Mouse (Mus musculus) neural tube, embryonic 12.5 days (tissue): Measurements from ENCODE around the gene Amd1. TPM values are rescaled to one million over a fixed set of nuclear protein-coding genes. Genes with fewer than 3 reads are reported as not detected.

ENCODE experiments used
- ATAC-seq: fragments of 200-750 bp; cut with Nextera tagmentation; 2 replicates; pipeline ENCODE4 v1.8.0; 2017; ENCODE audit warnings: low read depth, mild to moderate bottlenecking, moderate TSS enrichment, moderate library complexity; ENCODE audit not compliant: low FRiP score
- H3K27ac ChIP-seq: fragments of 300-500 bp; sonication (generic); 2 replicates; pipeline ENCODE4 v1.5.1; 2016
- H3K27me3 ChIP-seq: fragments of 300-500 bp; sonication (generic); replicated peaks from 2 replicates; pipeline ENCODE4 v1.6.1; 2016; ENCODE audit warnings: mild to moderate bottlenecking
- H3K36me3 ChIP-seq: fragments of 300-500 bp; sonication (generic); 2 replicates; pipeline ENCODE4 v1.6.1; 2016; ENCODE audit warnings: mild to moderate bottlenecking
- H3K4me1 ChIP-seq: fragments of 300-500 bp; sonication (generic); 2 replicates; pipeline ENCODE4 v1.6.1; 2016
- H3K4me2 ChIP-seq: fragments of 300-500 bp; sonication (generic); replicated peaks from 2 replicates; pipeline ENCODE4 v1.6.1; 2016; ENCODE audit warnings: mild to moderate bottlenecking
- H3K4me3 ChIP-seq: fragments of 300-500 bp; sonication (generic); 2 replicates; pipeline ENCODE4 v1.5.1; 2016
- H3K9ac ChIP-seq: fragments of 300-500 bp; sonication (generic); 2 replicates; pipeline ENCODE4 v1.6.1; 2016; ENCODE audit warnings: mild to moderate bottlenecking
- H3K9me3 ChIP-seq: fragments of 300-500 bp; sonication (generic); 2 replicates; pipeline ENCODE4 v1.6.1; 2016; ENCODE audit warnings: mild to moderate bottlenecking
- WGBS: fragments of 180-500 bp; shearing (Covaris S2); methylation state at CpG from one replicate; pipeline ENCODE4 v1.1.7; 2016; 5-methylcytosine and 5-hydroxymethylcytosine counted together
- polyA plus RNA-seq: library from polyadenylated mRNA; unstranded; fragments of >200 nt; fragmentation: Nextera tagmentation; extraction: Ambion mirVana; gene quantifications from 2 replicates; pipeline ENCODE4 v1.2.1, GENCODE M21; 2016

Gene Amd1
- polyA plus RNA-seq, 1 experiment from 2014 or later, result 52.4 TPM

DNA sequence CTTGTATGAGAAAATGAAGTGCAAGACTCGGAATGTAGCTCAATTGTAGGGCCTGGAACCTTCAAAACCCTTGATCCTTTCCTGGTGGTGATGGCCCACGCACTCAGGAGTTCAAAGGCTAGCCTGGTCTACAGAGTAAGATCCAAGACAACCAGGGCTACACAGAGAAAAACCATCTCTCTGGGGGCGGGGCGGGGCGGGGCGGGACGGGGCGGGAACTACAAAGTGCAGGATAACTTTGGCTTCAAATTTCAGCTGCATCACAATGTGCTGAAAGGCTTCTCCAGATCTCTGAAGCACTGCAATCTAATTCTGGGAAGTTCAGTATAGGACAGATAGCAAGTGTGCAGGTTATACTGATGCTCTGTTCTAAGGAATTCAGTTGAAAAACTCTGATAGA, 42.4 kb downstream of the Amd1 start:
- Histone ChIP-seq H3K4me3 (no peak overlapping the region), H3K27ac (no peak overlapping the region), H3K27me3 (no peaks in the 10 kb centered on the region), H3K4me2 (no peak overlapping the region), H3K9ac (no peak overlapping the region), H3K4me1 (no peaks in the 10 kb centered on the region), H3K9me3 (no peaks in the 10 kb centered on the region), H3K36me3 (no peaks in the 10 kb centered on the region)
- 15% methylated on average over 8 of the region's 8 CpGs for WGBS
- no peak for ATAC-seq

- Histone ChIP-seq H3K36me3 (peaks cover 4% of the 10 kb centered on the region; the same call in 1 of the 2 replicates), H3K4me3 (0 out of 2 replicates have a peak overlapping the region, but pooled peaks have one; percentile 17), H3K9me3 (no peaks in the 10 kb centered on the region), H3K9ac (no peak overlapping the region), H3K4me2 (peak overlapping the region; percentile 72), H3K4me1 (no peaks in the 10 kb centered on the region), H3K27ac (no peak overlapping the region; the same call in 1 of the 2 replicates), H3K27me3 (no peaks in the 10 kb centered on the region)
- ATAC-seq, result no peak
- 7% methylated on average over 5 of the region's 5 CpGs for WGBS
Observed at GRCm38 (mm10) chr10:40258976-40259375, 43.0 kb downstream of the Amd1 start.

GRCm38 (mm10) chr10:40258401-40258966, 43.5 kb downstream of the Amd1 start:
- no peaks in the 10 kb centered on the region for H3K4me1 ChIP-seq
- H3K27me3 ChIP-seq, result no peaks in the 10 kb centered on the region
- H3K4me3 ChIP-seq, result peak overlapping the region; percentile 17; the same call in 1 of the 2 replicates
- H3K9ac ChIP-seq, result no peak overlapping the region
- H3K36me3 ChIP-seq, result peaks cover 7% of the 10 kb centered on the region
- 1% methylated on average over 12 of the region's 12 CpGs for WGBS
- peak overlapping the region; percentile 72 for H3K4me2 ChIP-seq
- H3K27ac ChIP-seq, result no peak overlapping the region; the same call in 1 of the 2 replicates
- no peaks in the 10 kb centered on the region for H3K9me3 ChIP-seq
- peak; percentile 67 for ATAC-seq

DNA sequence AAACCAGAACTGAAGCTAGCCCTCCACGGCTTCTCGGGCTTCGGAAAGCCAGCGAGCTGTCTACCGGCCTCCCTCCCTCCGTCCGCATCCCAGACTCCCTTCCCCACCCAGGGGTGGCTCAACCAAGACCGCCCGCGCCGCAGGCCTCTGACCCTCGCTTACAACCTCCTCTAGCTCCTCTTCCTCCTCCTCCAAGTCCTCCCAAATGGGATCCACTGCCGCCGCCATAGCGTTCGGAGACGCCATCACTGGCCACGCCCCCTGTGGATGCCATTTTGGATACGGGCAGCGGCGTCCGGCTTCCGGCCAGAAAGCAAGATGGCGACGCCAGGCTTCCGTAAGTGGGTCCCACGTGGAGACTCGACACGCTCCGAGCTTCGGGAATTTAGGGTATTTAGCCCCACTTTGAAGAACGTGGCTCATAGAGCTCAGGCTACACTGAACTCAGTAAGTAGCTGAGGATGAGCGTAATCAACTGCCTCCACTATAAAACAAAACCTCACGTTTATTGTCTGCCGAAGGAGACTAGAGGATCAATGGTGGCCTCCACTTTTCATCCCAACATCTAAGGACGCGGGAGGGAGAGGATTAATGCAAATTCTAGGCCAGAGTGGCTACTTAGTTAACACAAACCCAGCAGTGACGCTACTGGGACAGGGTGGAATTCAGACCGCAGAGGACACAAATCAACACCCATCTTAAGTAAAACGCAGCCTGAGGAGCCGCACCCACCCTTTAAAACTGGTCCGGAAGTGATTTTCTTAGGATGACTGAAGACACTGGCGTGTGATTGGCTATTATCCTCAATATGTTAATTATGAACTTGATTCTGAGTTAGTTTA, 44.4 kb downstream of the Amd1 start, which contains the start of gene Gtf3c6:
Gene Gtf3c6, minus strand, starts transcription at position 695 of the 842 bp plus-strand sequence.
- Histone ChIP-seq H3K36me3 (peaks cover 16% of the 10 kb centered on the region), H3K9me3 (no peaks in the 10 kb centered on the region), H3K4me2 (peak within 1 kb of the TSS; percentile 72), H3K27me3 (no peaks in the 10 kb centered on the region), H3K4me1 (no peaks in the 10 kb centered on the region), H3K27ac (peak within 1 kb of the TSS; percentile 67; the same call in 1 of the 2 replicates), H3K9ac (peak within 1 kb of the TSS; percentile 84), H3K4me3 (peak within 1 kb of the TSS; percentile 72)
- peak; percentile 76 for ATAC-seq
- WGBS, result under 1% methylated on average over 43 of the region's 43 CpGs

DNA sequence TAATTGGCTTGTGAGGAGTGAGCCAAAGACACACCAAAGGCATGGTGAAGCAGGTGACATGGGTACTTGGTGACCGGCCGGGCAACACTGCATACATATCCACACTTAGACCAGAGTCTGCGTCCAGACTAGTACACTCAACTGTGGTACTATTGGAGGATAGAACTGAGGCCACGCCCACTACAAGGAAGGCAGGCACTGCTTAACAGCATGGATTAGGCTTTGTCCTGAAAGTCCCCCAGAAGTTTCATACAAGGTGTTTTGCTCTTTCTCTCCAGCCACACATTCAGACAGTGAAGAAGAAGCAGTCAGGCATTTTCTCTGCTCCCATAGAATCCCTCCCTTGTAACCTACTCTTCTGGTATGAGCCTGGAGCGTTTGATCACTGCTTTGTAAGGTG, 45.3 kb downstream of the Amd1 start:
- no peaks in the 10 kb centered on the region for H3K9me3 ChIP-seq
- H3K36me3 ChIP-seq, result peaks cover 25% of the 10 kb centered on the region
- WGBS, result 2% methylated on average over 5 of the region's 5 CpGs
- peak; percentile 82 for ATAC-seq
- peak overlapping the region; percentile 84 for H3K9ac ChIP-seq
- H3K4me1 ChIP-seq, result no peaks in the 10 kb centered on the region
- peak overlapping the region; percentile 72 for H3K4me3 ChIP-seq
- H3K27ac ChIP-seq, result no peak overlapping the region
- no peaks in the 10 kb centered on the region for H3K27me3 ChIP-seq
- H3K4me2 ChIP-seq, result peak overlapping the region; percentile 72

DNA sequence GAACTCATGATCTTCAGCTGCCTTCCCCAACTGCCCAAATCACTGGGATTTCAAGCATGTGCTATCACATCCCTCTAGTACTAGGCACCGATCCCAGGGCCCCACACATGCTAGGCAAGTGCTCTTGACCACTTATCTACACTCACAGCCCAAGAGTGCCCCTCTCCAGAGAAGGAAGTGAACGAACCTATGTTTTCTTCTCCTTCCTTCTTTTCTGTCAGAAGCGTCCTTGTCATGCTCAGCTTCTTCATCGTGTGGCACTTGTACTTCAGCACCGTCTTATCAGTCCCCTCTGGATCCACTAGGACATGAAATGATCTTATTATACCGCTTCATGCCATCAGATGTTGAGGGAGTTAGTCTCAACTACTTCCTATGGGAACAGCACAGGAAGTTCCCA, 51.0 kb downstream of the Amd1 start:
- H3K36me3 ChIP-seq, result peaks cover 67% of the 10 kb centered on the region
- WGBS, result 97% methylated on average over 6 of the region's 6 CpGs
- H3K4me2 ChIP-seq, result no peak overlapping the region
- ATAC-seq, result no peak
- H3K4me3 ChIP-seq, result no peak overlapping the region
- no peaks in the 10 kb centered on the region for H3K27me3 ChIP-seq
- no peak overlapping the region for H3K27ac ChIP-seq
- no peaks in the 10 kb centered on the region for H3K9me3 ChIP-seq
- H3K9ac ChIP-seq, result no peak overlapping the region
- peaks cover 7% of the 10 kb centered on the region; the same call in 1 of the 2 replicates for H3K4me1 ChIP-seq

DNA sequence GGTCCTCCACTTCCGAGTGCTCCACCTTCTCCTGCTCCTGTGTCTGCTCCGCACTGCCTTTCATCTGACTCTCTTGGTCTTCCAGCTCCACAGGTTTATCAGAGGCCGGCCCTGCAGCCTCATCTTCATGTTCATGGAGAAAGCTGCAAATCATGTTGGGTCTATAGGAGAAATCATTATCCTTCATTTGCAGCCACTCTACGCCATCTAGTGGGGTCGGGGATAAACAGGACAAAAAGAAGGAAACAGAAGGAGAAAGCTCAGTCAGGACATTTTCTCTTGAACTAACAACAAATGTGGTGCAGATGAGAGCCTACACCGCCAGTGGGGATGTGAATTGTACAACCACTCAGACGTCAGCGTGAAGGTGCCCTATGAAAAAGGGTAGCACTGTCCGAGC, 52.4 kb downstream of the Amd1 start:
- H3K4me1 ChIP-seq, result peaks cover 7% of the 10 kb centered on the region; the same call in 1 of the 2 replicates
- H3K9me3 ChIP-seq, result no peaks in the 10 kb centered on the region
- WGBS, result 91% methylated on average over 9 of the region's 9 CpGs
- no peak for ATAC-seq
- no peak overlapping the region for H3K9ac ChIP-seq
- no peak overlapping the region for H3K4me2 ChIP-seq
- H3K27ac ChIP-seq, result no peak overlapping the region
- H3K4me3 ChIP-seq, result no peak overlapping the region
- peaks cover 67% of the 10 kb centered on the region for H3K36me3 ChIP-seq
- no peaks in the 10 kb centered on the region for H3K27me3 ChIP-seq

DNA sequence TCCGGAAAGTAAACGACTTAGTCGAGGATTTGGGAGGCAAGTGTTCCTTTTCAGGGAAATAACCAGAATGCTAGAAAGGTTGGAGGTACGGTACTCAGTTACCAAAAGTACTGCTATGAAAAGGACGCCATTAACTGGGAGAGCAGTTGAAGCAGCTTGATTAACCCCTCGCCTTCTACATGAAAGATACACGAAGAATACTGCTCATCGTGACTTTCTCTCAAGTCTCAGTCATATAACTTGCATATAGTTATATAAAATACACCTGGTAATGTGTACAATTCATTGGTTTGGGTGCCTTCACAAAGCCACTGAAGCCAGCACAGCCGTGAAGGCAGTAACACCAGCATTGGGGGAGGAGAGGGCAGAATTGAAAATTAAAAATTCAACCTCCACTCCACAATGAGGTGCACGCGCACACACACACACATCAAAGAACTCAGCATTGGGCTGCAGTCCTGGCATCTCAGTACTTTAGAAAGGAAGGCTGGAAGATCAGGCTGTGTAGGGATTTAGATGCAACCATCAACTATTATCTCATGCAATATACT, 54.7 kb downstream of the Amd1 start:
- H3K27ac ChIP-seq, result peak overlapping the region; percentile 37; the same call in 1 of the 2 replicates
- peak; percentile 33; the same call in 1 of the 2 replicates for ATAC-seq
- peaks cover 64% of the 10 kb centered on the region for H3K36me3 ChIP-seq
- WGBS, result 34% methylated on average over 11 of the region's 11 CpGs
- H3K9me3 ChIP-seq, result no peaks in the 10 kb centered on the region
- H3K4me1 ChIP-seq, result peaks cover 7% of the 10 kb centered on the region; the same call in 1 of the 2 replicates
- peak overlapping the region; percentile 60; the same call in 1 of the 2 replicates for H3K9ac ChIP-seq
- no peaks in the 10 kb centered on the region for H3K27me3 ChIP-seq
- H3K4me3 ChIP-seq, result peak overlapping the region; percentile 72
- peak overlapping the region; percentile 72 for H3K4me2 ChIP-seq

DNA sequence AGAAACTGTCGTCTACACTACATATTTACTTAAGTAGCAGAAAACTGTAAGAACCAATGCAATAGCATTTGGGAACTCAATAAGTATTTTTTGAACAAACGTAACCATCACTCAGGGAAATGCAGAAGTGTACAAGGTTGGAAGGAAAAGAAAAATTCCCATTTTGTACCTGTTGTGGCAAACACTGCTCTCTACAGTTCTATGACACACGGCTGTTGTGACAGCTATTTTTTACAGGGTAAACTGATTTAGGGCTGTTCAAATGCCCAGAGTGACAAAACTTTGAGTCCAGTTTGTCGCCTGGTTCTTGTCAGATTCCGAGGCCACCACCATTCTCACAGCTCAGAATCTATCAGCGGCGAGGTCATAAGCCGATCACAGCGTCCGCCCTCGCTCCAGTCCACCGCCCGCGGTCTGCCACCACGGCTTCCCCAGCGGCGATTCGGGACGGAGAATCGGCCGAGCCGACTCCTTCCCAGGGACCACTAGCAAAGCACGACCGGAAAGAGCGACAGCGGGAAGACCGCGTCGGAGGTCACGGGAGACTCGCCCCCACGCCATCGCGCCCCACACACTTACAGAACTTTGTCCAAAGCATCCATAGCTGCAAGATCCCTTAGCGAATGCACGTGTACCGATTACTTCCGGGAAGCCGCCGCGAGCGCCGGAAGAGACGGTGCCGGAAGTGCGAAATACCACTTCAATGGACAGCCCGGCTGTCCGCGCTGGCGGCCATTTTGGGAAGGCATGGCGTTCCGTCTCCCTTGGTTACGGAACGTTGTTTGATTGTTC, 55.4 kb downstream of the Amd1 start, which contains the start of gene Rpf2:
Gene Rpf2, minus strand, starts transcription at position 663 of the 792 bp plus-strand sequence.
- H3K36me3 ChIP-seq, result peaks cover 60% of the 10 kb centered on the region
- WGBS, result under 1% methylated on average over 54 of the region's 54 CpGs
- peak within 1 kb of the TSS; percentile 37; the same call in 1 of the 2 replicates for H3K27ac ChIP-seq
- peak within 1 kb of the TSS; percentile 60 for H3K9ac ChIP-seq
- H3K4me1 ChIP-seq, result peaks cover 7% of the 10 kb centered on the region; the same call in 1 of the 2 replicates
- peak within 1 kb of the TSS; percentile 72 for H3K4me3 ChIP-seq
- no peaks in the 10 kb centered on the region for H3K9me3 ChIP-seq
- H3K4me2 ChIP-seq, result peak within 1 kb of the TSS; percentile 72
- peak; percentile 93 for ATAC-seq
- no peaks in the 10 kb centered on the region for H3K27me3 ChIP-seq

- no peak overlapping the region for H3K27ac ChIP-seq
- H3K9ac ChIP-seq, result no peak overlapping the region
- no peaks in the 10 kb centered on the region for H3K27me3 ChIP-seq
- no peaks in the 10 kb centered on the region for H3K4me1 ChIP-seq
- H3K9me3 ChIP-seq, result no peaks in the 10 kb centered on the region
- ATAC-seq, result no peak
- no peak overlapping the region for H3K4me2 ChIP-seq
- 96% methylated on average over 5 of the region's 5 CpGs for WGBS
- H3K36me3 ChIP-seq, result peaks cover 58% of the 10 kb centered on the region
- H3K4me3 ChIP-seq, result no peak overlapping the region
Observed at GRCm38 (mm10) chr10:40237826-40238225, 64.2 kb downstream of the Amd1 start.
